Mouse (Mus musculus): ENCODE results near the gene Mettl27. TPM values are rescaled to one million over a fixed set of nuclear protein-coding genes. Genes with fewer than 3 reads are reported as not detected.

Mettl27 gene
- total and polyA plus RNA-seq, 2 experiments from 2014 or later = 8.5 to 10.9 TPM

GRCm38 (mm10) chr5:134973081-134973480 lies 40.9 kb downstream of the Mettl27 start:
- Histone ChIP-seq H3K27me3 (ENCODE audit: insufficient read depth, low read length) (no peaks in the 10 kb centered on the region), H3K4me2 (ENCODE audit: low read depth, low read length) (no peak overlapping the region), H3K27ac (no peak overlapping the region), H3K9ac (replicated peaks; ENCODE audit: low read length) (no peak overlapping the region), H3K36me3 (ENCODE audit: insufficient read depth, low read length) (no peaks in the 10 kb centered on the region), H3K9me3 (ENCODE audit: low read length) (no peaks in the 10 kb centered on the region), H3K4me3 (ENCODE audit: low read length) (no peak overlapping the region), H3K4me1 (ENCODE audit: insufficient read depth, low read length) (no peaks in the 10 kb centered on the region)
- TF ChIP-seq CTCF (IDR thresholded peaks at IDR 0.05; ENCODE audit: low read depth) = no peak
- DNase-seq (ENCODE audit: low spot score) = no peak
- ATAC-seq = no peak

DNA sequence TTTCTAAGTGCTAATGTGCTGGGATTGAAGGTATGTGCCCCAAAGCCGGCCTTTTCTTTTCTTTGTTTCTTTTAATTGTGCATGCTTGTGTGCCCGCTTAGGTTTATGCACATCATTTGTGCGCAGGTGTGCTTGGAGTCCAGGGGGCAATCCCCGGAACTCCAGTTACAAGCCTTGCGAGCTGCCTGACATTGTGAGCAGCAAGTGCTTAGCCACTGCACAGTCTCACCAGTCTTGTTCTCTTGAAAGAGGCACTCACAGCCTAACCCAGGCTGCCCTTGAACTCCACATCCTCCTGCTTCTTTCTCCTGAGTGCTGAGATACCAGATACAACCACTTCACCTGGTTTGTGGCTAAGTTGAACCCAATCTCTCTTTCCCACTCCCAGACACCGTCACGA lies 41.4 kb downstream of the Mettl27 start:
- Histone ChIP-seq H3K4me1 (ENCODE audit: insufficient read depth, low read length) (no peaks in the 10 kb centered on the region), H3K27ac (no peak overlapping the region), H3K4me3 (ENCODE audit: low read length) (no peak overlapping the region), H3K4me2 (ENCODE audit: low read depth, low read length) (no peak overlapping the region), H3K36me3 (ENCODE audit: insufficient read depth, low read length) (no peaks in the 10 kb centered on the region), H3K9ac (replicated peaks; ENCODE audit: low read length) (no peak overlapping the region), H3K9me3 (ENCODE audit: low read length) (no peaks in the 10 kb centered on the region), H3K27me3 (ENCODE audit: insufficient read depth, low read length) (no peaks in the 10 kb centered on the region)
- 88% methylated on average over 7 of the region's 7 CpGs for WGBS
- no peak for TF ChIP-seq CTCF (IDR thresholded peaks at IDR 0.05; ENCODE audit: low read depth)
- no peak for ATAC-seq
- no peak for DNase-seq (ENCODE audit: low spot score)

GRCm38 (mm10) chr5:134974294-134974693 lies 42.1 kb downstream of the Mettl27 start:
- 55% methylated on average over 7 of the region's 7 CpGs for WGBS
- no peaks in the 10 kb centered on the region for H3K9me3 ChIP-seq (ENCODE audit: low read length)
- no peaks in the 10 kb centered on the region for H3K4me1 ChIP-seq (ENCODE audit: insufficient read depth, low read length)
- H3K9ac ChIP-seq (replicated peaks; ENCODE audit: low read length) = no peak overlapping the region
- H3K4me3 ChIP-seq (ENCODE audit: low read length) = no peak overlapping the region
- H3K27ac ChIP-seq = no peak overlapping the region
- no peak for TF ChIP-seq CTCF (IDR thresholded peaks at IDR 0.05; ENCODE audit: low read depth)
- H3K36me3 ChIP-seq (ENCODE audit: insufficient read depth, low read length) = no peaks in the 10 kb centered on the region
- ATAC-seq = no peak
- no peaks in the 10 kb centered on the region for H3K27me3 ChIP-seq (ENCODE audit: insufficient read depth, low read length)
- no peak for DNase-seq (ENCODE audit: low spot score)
- H3K4me2 ChIP-seq (ENCODE audit: low read depth, low read length) = no peak overlapping the region

DNA sequence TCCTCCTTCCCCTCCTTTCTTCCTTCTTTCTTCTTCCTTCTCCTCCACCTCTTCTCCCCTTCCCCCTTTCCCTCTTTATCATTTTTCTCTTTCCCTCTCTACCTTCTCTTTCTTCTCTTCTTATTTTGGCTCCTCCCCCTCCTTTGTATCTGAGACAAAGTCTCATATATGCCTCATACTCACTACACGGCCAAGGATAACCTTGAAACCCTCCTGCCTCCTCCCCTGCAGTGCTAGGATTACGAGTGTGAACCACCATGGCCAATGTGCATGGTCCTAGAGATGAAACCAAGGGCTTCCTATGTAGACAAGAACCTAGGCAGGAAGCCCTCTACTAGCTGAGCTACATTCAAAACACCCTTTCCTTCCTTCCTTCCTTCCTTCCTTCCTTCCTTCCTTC lies 42.8 kb downstream of the Mettl27 start:
- H3K4me3 ChIP-seq (ENCODE audit: low read length) = no peak overlapping the region
- DNase-seq (ENCODE audit: low spot score) (no peak), ATAC-seq (no peak)

GRCm38 (mm10) chr5:134976164-134976563 lies 44.0 kb downstream of the Mettl27 start:
- ATAC-seq = no peak
- Histone ChIP-seq H3K36me3 (ENCODE audit: insufficient read depth, low read length) (no peaks in the 10 kb centered on the region), H3K9me3 (ENCODE audit: low read length) (no peaks in the 10 kb centered on the region), H3K4me3 (ENCODE audit: low read length) (no peak overlapping the region), H3K4me1 (ENCODE audit: insufficient read depth, low read length) (no peaks in the 10 kb centered on the region), H3K4me2 (ENCODE audit: low read depth, low read length) (no peak overlapping the region), H3K27ac (no peak overlapping the region), H3K9ac (replicated peaks; ENCODE audit: low read length) (no peak overlapping the region), H3K27me3 (ENCODE audit: insufficient read depth, low read length) (no peaks in the 10 kb centered on the region)
- DNase-seq (ENCODE audit: low spot score) = no peak
- 85% methylated on average over 2 of the region's 2 CpGs for WGBS
- no peak for TF ChIP-seq CTCF (IDR thresholded peaks at IDR 0.05; ENCODE audit: low read depth)

More for the DNA sequence above, 42.8 kb downstream of the Mettl27 start:
- Histone ChIP-seq H3K4me2 (ENCODE audit: low read depth, low read length) (no peak overlapping the region), H3K27ac (no peak overlapping the region), H3K36me3 (ENCODE audit: insufficient read depth, low read length) (no peaks in the 10 kb centered on the region), H3K9ac (replicated peaks; ENCODE audit: low read length) (no peak overlapping the region), H3K9me3 (ENCODE audit: low read length) (no peaks in the 10 kb centered on the region), H3K4me1 (ENCODE audit: insufficient read depth, low read length) (no peaks in the 10 kb centered on the region), H3K27me3 (ENCODE audit: insufficient read depth, low read length) (no peaks in the 10 kb centered on the region)
- TF ChIP-seq CTCF (IDR thresholded peaks at IDR 0.05; ENCODE audit: low read depth) = no peak
- WGBS = 58% methylated on average over 2 of the region's 2 CpGs

- Histone ChIP-seq H3K4me1 (ENCODE audit: insufficient read depth, low read length) (no peaks in the 10 kb centered on the region), H3K27me3 (ENCODE audit: insufficient read depth, low read length) (no peaks in the 10 kb centered on the region), H3K4me2 (ENCODE audit: low read depth, low read length) (no peak overlapping the region), H3K36me3 (ENCODE audit: insufficient read depth, low read length) (no peaks in the 10 kb centered on the region), H3K4me3 (ENCODE audit: low read length) (no peak overlapping the region), H3K9me3 (ENCODE audit: low read length) (no peaks in the 10 kb centered on the region), H3K27ac (no peak overlapping the region), H3K9ac (replicated peaks; ENCODE audit: low read length) (no peak overlapping the region)
- ATAC-seq (no peak), DNase-seq (ENCODE audit: low spot score) (no peak)
- WGBS = 89% methylated on average over 14 of the region's 14 CpGs
- TF ChIP-seq CTCF (IDR thresholded peaks at IDR 0.05; ENCODE audit: low read depth) = no peak
Observed at GRCm38 (mm10) chr5:134976577-134977250, 44.5 kb downstream of the Mettl27 start.

DNA sequence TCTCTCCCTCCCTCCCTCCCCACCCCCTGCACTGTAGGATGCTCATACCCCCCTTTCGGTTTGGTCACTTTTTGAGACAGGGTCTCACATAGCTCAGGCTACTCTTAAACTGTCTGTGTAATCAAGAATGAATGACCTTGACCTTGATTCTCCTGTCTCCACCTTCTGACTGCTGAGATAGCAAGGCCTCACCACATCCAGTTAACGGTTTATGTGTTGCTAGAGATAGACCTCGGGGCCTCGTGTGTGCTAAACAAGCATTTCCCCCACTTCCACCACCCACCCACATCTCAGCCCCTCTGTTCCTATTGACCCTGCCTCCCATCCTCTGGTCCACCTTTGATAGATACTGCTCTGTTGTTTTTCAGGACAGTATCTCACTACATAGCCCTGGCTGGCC lies 45.7 kb downstream of the Mettl27 start:
- Histone ChIP-seq H3K27me3 (ENCODE audit: insufficient read depth, low read length) (no peaks in the 10 kb centered on the region), H3K27ac (no peak overlapping the region), H3K4me3 (ENCODE audit: low read length) (no peak overlapping the region), H3K4me1 (ENCODE audit: insufficient read depth, low read length) (no peaks in the 10 kb centered on the region), H3K9ac (replicated peaks; ENCODE audit: low read length) (no peak overlapping the region), H3K36me3 (ENCODE audit: insufficient read depth, low read length) (no peaks in the 10 kb centered on the region), H3K4me2 (ENCODE audit: low read depth, low read length) (no peak overlapping the region), H3K9me3 (ENCODE audit: low read length) (no peaks in the 10 kb centered on the region)
- DNase-seq (ENCODE audit: low spot score) (no peak), ATAC-seq (no peak)
- 85% methylated on average over 4 of the region's 4 CpGs for WGBS
- TF ChIP-seq CTCF (IDR thresholded peaks at IDR 0.05; ENCODE audit: low read depth) = no peak

Data from hindbrain, postnatal 0 days (tissue).